Mouse (Mus musculus) liver, postnatal 0 days (tissue): ENCODE results near the gene Tomm22.

Experiments used
- CTCF ChIP-seq: sonication (generic); IDR thresholded peaks from 2 replicates; pipeline ENCODE4 v1.5.1; 2016; ENCODE audit warnings: antibody characterized with exemption, low read depth
- EP300 ChIP-seq: IDR thresholded peaks from 2 replicates; pipeline ENCODE4 v1.6.1; 2016; ENCODE audit warnings: antibody characterized with exemption, low read depth, mild to moderate bottlenecking

DNA sequence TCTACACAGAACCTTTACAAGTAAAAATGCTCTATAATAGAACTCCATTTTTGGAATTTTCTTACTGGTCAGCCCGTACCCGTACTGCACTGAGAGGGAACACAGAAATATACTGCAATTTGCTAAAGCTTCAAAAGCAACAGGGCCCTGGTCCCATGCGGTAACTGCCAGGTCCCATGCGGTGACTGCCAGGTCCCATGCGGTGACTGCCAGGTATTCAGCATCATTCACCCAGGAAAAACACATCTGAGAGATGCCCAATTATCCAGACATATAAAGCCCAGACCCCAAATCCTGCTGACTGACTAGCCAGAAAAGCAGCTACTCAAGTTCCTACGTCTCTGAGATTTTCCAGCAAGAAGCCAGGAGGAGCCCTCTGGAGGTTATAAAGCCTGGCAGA lies 14.0 kb downstream of the Tomm22 start:
- TF ChIP-seq CTCF, result no peak
- TF ChIP-seq EP300, result no peak
